Mouse (Mus musculus) hindbrain, embryonic 14.5 days (tissue): Measurements from ENCODE around the gene Ptgs2. TPM values are rescaled to one million over a fixed set of nuclear protein-coding genes. Genes with fewer than 3 reads are reported as not detected.

Experiments
- ATAC-seq: fragments of 200-750 bp; cut with Nextera tagmentation; 2 replicates; pipeline ENCODE4 v1.8.0; 2017; ENCODE audit warnings: moderate number of reproducible peaks, mild to moderate bottlenecking, moderate TSS enrichment, moderate library complexity; ENCODE audit not compliant: low FRiP score
- DNase-seq: peaks from one replicate; pipeline ENCODE4 v3.0.0-alpha.2; 2015; ENCODE audit warnings: low spot score
- H3K27ac ChIP-seq: fragments of 300-500 bp; sonication (generic); 2 replicates; pipeline ENCODE4 v1.5.1; 2014; ENCODE audit warnings: mild to moderate bottlenecking, moderate library complexity
- H3K27me3 ChIP-seq: fragments of 300-500 bp; sonication (generic); 2 replicates; pipeline ENCODE4 v1.6.1; 2014; ENCODE audit warnings: mild to moderate bottlenecking, low read length, mixed read lengths; ENCODE audit not compliant: control insufficient read depth, insufficient read depth
- H3K36me3 ChIP-seq: fragments of 300-500 bp; sonication (generic); replicated peaks from 2 replicates; pipeline ENCODE4 v1.6.1; 2014; ENCODE audit not compliant: control insufficient read depth, insufficient read depth
- H3K4me1 ChIP-seq: fragments of 300-500 bp; sonication (generic); replicated peaks from 2 replicates; pipeline ENCODE4 v1.6.1; 2014; ENCODE audit warnings: antibody characterized with exemption, low read length, mixed read lengths; ENCODE audit not compliant: control insufficient read depth, insufficient read depth
- H3K4me2 ChIP-seq: fragments of 300-500 bp; sonication (generic); replicated peaks from 2 replicates; pipeline ENCODE4 v1.6.1; 2014; ENCODE audit warnings: mild to moderate bottlenecking, moderate library complexity
- H3K4me3 ChIP-seq: fragments of 300-500 bp; sonication (generic); replicated peaks from 2 replicates; pipeline ENCODE4 v1.5.1; 2014; ENCODE audit warnings: mild to moderate bottlenecking, low read length
- H3K9ac ChIP-seq: fragments of 300-500 bp; sonication (generic); 2 replicates; pipeline ENCODE4 v1.6.1; 2014
- H3K9me3 ChIP-seq: fragments of 300-500 bp; sonication (generic); 2 replicates; pipeline ENCODE4 v1.6.1; 2016; ENCODE audit warnings: low read length; ENCODE audit not compliant: control insufficient read depth
- WGBS: fragments of 180-500 bp; shearing (Covaris S2); extraction: QIAGEN DNeasy Blood & Tissue Kit; methylation state at CpG from one replicate; pipeline ENCODE4 v1.1.7; 2014; 5-methylcytosine and 5-hydroxymethylcytosine counted together
- microRNA-seq: library from miRNA; unstranded; fragments of <30 nt; microRNA quantifications from one replicate; pipeline ENCODE4, GENCODE M21; 2016
- polyA plus RNA-seq: library from polyadenylated mRNA; unstranded; fragments of >200 nt; fragmentation: Nextera tagmentation; extraction: Ambion mirVana; gene quantifications from 2 replicates; pipeline ENCODE4 v1.2.1, GENCODE M21; 2014

The Ptgs2 gene
- polyA plus RNA-seq, 1 experiment from 2014 or later: 0.11 TPM

DNA sequence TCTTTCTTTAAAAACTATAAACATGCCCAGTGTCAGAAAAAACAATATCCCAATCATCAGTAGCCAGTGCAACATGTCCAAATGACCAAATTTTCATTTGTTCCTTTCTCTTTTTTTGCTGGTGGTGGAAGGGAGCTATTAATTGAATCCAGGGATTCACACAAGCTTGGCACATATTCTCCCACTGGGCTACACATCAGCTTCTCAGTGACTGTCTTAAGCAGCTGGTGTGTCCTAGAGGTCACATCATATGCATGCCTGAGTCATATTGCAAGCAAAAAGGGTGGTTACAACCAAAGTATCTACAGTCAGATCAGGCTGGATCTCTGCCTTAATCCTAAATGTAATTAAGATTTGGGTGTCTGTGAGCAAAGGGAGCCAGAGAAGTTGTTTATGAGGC, 35.5 kb downstream of the Ptgs2 start:
- DNase-seq: no peak
- Histone ChIP-seq H3K27me3 (no peaks in the 10 kb centered on the region), H3K27ac (no peak overlapping the region), H3K36me3 (no peaks in the 10 kb centered on the region), H3K9ac (no peak overlapping the region), H3K4me1 (no peaks in the 10 kb centered on the region), H3K9me3 (no peaks in the 10 kb centered on the region), H3K4me3 (no peak overlapping the region), H3K4me2 (no peak overlapping the region)
- ATAC-seq: no peak

DNA sequence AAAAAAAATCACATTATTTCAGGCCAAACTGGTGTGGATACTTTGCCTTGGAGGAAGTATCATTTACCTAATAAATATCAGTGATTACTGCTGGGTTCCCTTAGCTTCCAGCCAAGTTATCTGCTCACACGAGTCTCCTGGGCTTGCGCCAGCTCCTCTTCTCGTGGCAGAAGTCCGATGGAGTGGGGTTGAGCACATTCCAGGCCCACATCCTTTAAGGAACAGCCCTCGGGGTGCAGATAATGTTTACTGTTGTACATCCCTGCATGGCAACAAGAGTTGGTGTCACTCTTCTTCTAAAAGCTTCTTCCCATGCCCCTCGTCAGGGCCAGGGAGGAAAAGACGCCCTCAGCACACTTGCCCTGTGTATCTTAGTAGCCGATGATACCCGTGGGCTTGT, 39.9 kb downstream of the Ptgs2 start:
- WGBS: 80% methylated on average over 9 of the region's 9 CpGs
- Histone ChIP-seq H3K4me2 (no peak overlapping the region), H3K4me3 (no peak overlapping the region), H3K4me1 (no peaks in the 10 kb centered on the region), H3K27ac (no peak overlapping the region), H3K9ac (no peak overlapping the region), H3K9me3 (no peaks in the 10 kb centered on the region), H3K36me3 (no peaks in the 10 kb centered on the region), H3K27me3 (no peaks in the 10 kb centered on the region)
- DNase-seq (no peak), ATAC-seq (no peak)

DNA sequence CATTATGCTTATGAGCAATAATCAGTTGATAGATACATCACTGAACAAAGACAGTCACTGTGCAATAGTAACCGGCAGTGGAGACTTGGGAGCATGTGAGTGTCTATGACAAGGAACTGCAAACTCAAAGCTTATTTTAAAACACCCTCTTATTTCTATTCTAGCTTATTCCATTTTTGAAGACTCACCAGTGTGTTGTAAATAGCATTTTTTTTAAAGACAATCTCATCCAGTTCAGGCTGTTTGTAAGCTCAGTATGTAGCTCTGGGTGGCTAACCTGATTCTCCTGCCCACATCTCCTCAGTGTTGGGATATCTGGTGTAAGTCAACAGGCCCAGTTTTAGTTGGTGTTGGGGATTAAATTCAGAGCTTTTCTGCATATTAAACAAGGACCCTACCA, 42.1 kb downstream of the Ptgs2 start:
- Histone ChIP-seq H3K4me1 (no peaks in the 10 kb centered on the region), H3K36me3 (no peaks in the 10 kb centered on the region), H3K4me2 (no peak overlapping the region), H3K4me3 (no peak overlapping the region), H3K27me3 (no peaks in the 10 kb centered on the region), H3K27ac (no peak overlapping the region), H3K9ac (no peak overlapping the region), H3K9me3 (no peaks in the 10 kb centered on the region)
- ATAC-seq (no peak), DNase-seq (no peak)
- WGBS: 92% methylated on average over 1 of the region's 1 CpGs

DNA sequence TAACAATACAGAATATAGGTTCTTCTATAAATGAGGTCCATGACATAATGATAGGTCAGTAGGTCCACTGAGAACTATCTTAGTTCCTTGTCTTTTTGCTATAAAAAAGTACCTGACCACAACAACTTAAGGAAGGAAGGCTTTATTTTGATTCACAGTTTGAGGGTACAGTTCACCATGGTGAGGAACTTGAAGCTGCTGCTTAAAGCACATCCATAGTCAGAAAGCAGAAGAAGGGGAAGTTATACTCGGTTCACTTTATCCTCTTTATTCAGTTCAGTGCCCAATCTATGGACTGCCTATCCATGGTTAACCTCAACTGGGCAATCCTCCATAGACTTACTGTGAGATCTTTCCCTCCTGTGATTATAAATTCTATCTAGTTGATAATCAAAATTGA, 43.7 kb downstream of the Ptgs2 start:
- Histone ChIP-seq H3K9ac (no peak overlapping the region), H3K4me1 (no peaks in the 10 kb centered on the region), H3K36me3 (no peaks in the 10 kb centered on the region), H3K9me3 (no peaks in the 10 kb centered on the region), H3K4me3 (no peak overlapping the region), H3K27me3 (no peaks in the 10 kb centered on the region), H3K27ac (no peak overlapping the region), H3K4me2 (no peak overlapping the region)
- WGBS: 77% methylated on average over 1 of the region's 1 CpGs
- no peak for ATAC-seq
- DNase-seq: no peak

DNA sequence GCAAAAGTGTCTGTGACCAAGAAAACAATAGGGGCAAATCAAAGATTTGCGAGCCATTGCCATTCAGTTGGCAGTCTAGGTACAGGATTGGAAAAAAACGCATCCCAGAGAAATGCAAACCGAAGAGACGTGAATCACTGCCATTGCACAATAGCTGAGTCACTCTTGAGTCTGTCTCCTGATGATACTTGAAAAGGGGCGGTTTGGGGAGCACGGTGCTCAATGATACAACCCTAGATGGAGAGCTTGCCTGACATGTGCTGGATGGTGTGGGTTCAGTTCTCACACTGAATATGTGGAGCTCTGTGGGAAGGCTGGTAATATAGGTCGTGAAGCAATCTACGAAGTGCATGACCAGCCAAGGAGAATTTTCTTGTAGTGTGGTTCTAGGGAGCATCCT, 45.2 kb downstream of the Ptgs2 start:
- Histone ChIP-seq H3K4me1 (no peaks in the 10 kb centered on the region), H3K27me3 (no peaks in the 10 kb centered on the region), H3K9ac (no peak overlapping the region), H3K4me2 (no peak overlapping the region), H3K27ac (no peak overlapping the region), H3K9me3 (no peaks in the 10 kb centered on the region), H3K36me3 (no peaks in the 10 kb centered on the region), H3K4me3 (no peak overlapping the region)
- WGBS: 91% methylated on average over 8 of the region's 8 CpGs
- ATAC-seq: no peak
- no peak for DNase-seq

DNA sequence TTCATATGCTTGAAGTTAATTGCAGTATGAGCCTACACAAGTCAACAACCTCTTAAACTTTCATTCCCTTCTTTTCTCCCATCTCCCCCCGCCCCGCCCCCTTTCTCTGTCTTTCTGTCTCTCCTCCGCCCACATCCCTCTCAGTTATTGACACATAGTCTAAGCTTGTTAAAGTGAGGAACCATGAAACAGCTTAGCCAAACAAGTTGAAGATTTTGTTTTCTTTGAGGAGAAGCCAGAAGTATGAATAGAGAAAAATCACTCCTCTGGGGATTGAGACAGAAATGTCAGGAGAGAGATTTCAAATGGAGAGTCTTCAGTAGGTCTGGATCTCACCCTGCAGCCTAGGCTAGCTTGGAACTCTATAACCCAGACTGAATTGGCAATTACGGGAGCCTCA, 47.4 kb downstream of the Ptgs2 start:
- Histone ChIP-seq H3K4me3 (no peak overlapping the region), H3K27me3 (no peaks in the 10 kb centered on the region), H3K4me2 (no peak overlapping the region), H3K4me1 (no peaks in the 10 kb centered on the region), H3K9ac (no peak overlapping the region), H3K9me3 (no peaks in the 10 kb centered on the region), H3K27ac (no peak overlapping the region), H3K36me3 (no peaks in the 10 kb centered on the region)
- WGBS: 81% methylated on average over 4 of the region's 4 CpGs
- no peak for ATAC-seq
- DNase-seq: no peak

DNA sequence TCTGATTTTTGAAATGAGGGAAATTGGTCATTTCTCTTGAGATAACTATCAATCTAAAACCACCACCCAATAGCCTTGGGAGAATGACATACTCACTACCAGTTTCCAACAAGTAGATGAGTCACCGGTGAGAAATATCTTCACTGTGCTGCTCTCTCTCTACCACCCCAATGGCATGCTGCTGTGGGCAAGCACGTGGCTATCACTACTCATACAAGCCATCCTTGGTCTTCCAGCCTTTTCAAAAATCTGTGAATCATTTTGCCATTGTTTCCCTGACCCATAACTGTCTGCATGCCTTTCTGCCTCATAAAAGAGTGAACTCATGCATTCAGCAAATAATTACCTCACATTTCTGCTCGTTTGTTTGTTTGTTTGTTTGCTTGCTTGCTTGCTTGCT, 51.6 kb downstream of the Ptgs2 start:
- H3K4me1 ChIP-seq: no peaks in the 10 kb centered on the region
- H3K27ac ChIP-seq: no peak overlapping the region

More for the DNA sequence above, 51.6 kb downstream of the Ptgs2 start:
- DNase-seq (no peak), ATAC-seq (no peak)
- no peak overlapping the region for H3K4me2 ChIP-seq
- H3K9ac ChIP-seq: no peak overlapping the region
- H3K4me3 ChIP-seq: no peak overlapping the region
- H3K36me3 ChIP-seq: no peaks in the 10 kb centered on the region
- H3K9me3 ChIP-seq: no peaks in the 10 kb centered on the region
- H3K27me3 ChIP-seq: no peaks in the 10 kb centered on the region
- 72% methylated on average over 3 of the region's 3 CpGs for WGBS

Small RNA genes lying within 50 kb of the gene (microRNA-seq; reads per million reads assigned to microRNA genes)
- gene Gm44329: not detected

Other genes with a start within 250 kb of the Ptgs2 start
- gene Pla2g4a, start 138.7 kb upstream of the Ptgs2 start, polyA plus RNA-seq: 1.9 and 2.1 TPM in 2 replicates
- gene Pdc, start 219.4 kb downstream of the Ptgs2 start, polyA plus RNA-seq: not detected in 2 replicates